Mouse (Mus musculus): ENCODE measurements around the gene Olfr133.
"Not testable (repeated sequence)": the region's sequence is repeated elsewhere in the genome, so short reads cannot be mapped to it uniquely, and the experiment has no call there.

Gene Olfr133

GRCm38 (mm10) chr17:38144981-38145380, at the start of gene Olfr133:
Gene Olfr133 (plus strand): TSS chr17:38145281.
- DNase-seq (ENCODE audit: low read depth, low spot score): no peak

DNA sequence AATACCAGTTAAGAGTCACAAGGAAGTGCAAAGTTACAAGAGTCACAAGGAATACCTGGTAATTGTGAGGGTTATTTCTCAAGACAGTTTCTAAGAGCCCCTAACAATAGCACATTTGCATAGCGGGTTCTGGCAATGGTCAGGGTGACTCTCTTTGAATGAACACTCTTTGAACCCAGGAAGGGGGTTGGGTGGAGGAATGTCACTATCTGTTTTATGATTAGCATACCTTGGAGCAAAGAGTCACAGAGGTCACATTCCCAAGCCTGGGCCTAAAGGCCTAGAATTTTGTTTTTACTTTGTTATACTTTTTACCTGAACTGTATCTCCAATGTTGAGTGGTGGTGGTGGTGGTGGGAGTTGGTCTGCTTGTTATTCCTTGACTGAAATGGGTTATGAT, 20.9 kb upstream of the Olfr133 start:
- not testable (repeated sequence) for DNase-seq (ENCODE audit: low read depth, low spot score)

- DNase-seq (ENCODE audit: low read depth, low spot score): not testable (repeated sequence)
Observed at GRCm38 (mm10) chr17:38125371-38125770, 19.7 kb upstream of the Olfr133 start.

DNA sequence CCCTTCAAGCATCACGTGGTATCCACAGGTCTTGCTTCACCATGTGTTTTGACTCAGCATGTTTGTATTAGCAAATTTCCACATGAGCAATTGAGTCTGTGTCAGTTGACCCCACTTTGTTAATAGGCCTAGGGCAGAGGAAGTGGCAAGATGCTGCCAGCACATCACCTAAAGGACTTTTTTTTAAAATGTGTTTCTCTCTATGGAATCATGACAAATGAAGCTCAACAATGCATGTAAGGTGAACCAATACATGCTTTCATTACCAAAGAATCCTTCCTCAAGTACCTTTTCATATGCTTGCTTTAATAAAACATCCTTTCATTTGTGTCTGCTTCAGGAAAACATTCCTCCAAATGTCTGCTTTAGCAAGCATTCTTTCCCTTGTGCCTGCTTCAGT, 10.7 kb upstream of the Olfr133 start, which contains the start of gene Olfr132:
Gene Olfr132 (minus strand): TSS at position 101 of the 400 bp plus-strand sequence.
- DNase-seq (ENCODE audit: low read depth, low spot score): no peak

DNA sequence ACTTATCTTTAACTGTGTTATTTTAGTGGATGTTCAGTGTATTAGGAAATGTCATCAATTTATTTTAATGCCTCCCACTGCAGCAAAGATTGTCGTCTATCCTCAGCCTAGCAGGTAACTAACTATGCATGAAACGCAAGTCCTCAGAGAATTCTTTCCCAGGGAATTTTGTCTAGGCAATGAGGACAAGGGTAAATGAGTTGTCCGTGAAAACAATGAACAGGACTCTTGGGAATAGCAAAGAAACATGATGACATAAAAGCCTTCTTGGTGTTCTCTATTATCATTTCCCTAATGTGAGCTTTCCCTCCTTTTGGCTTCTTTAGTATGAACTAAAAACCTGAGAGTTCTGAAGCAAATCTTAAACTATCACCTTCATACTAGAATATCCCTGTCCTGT, 26.0 kb downstream of the Olfr133 start, which contains the start of gene Olfr134:
Gene Olfr134 (plus strand): TSS at position 301 of the 400 bp plus-strand sequence.
- no peak for DNase-seq (ENCODE audit: low read depth, low spot score)
